Mouse (Mus musculus) layer of hippocampus, adult 8-10 months (tissue): Measurements from ENCODE around the gene Pmepa1. TPM values are rescaled to one million over a fixed set of nuclear protein-coding genes. Genes with fewer than 3 reads are reported as not detected.
A peak's percentile ranks its signal among the peaks of the same experiment; 100 is the strongest.

ENCODE experiments used
- DNase-seq, 2 experiments: peaks; one replicate each; pipeline ENCODE4 v3.0.0; 2022; ENCODE audit warnings: low spot score in 2 of 2
- total RNA-seq, 4 experiments: library from RNA; stranded (reverse); gene quantifications; 2 replicates each; pipeline ENCODE4 v1.2.4; 2022

The Pmepa1 gene
- total RNA-seq, 4 experiments from 2014 or later: 15.0 to 37.8 (median 25.3) TPM

- peak in 1 of 2 experiments; percentile 85 for DNase-seq
Observed at GRCm38 (mm10) chr2:173186047-173186943, 90.0 kb downstream of the Pmepa1 start.

- DNase-seq: no peak
Observed at GRCm38 (mm10) chr2:173185282-173185681, 91.1 kb downstream of the Pmepa1 start.

- DNase-seq: no peak
Observed at GRCm38 (mm10) chr2:173184475-173185080, 91.8 kb downstream of the Pmepa1 start.

- peak in 1 of 2 experiments; percentile 62 for DNase-seq
Observed at GRCm38 (mm10) chr2:173183836-173184460, 92.4 kb downstream of the Pmepa1 start.

GRCm38 (mm10) chr2:173183311-173183710, 93.0 kb downstream of the Pmepa1 start:
- DNase-seq: no peak

- no peak for DNase-seq
Observed at GRCm38 (mm10) chr2:173182796-173183195, 93.5 kb downstream of the Pmepa1 start.

GRCm38 (mm10) chr2:173181901-173182300, 94.4 kb downstream of the Pmepa1 start:
- no peak for DNase-seq

- DNase-seq: no peak
Observed at GRCm38 (mm10) chr2:173181486-173181885, 94.8 kb downstream of the Pmepa1 start.

GRCm38 (mm10) chr2:173180721-173181388, 95.5 kb downstream of the Pmepa1 start:
- DNase-seq: no peak

GRCm38 (mm10) chr2:173180026-173180425, 96.3 kb downstream of the Pmepa1 start:
- DNase-seq: no peak

GRCm38 (mm10) chr2:173179046-173179445, 97.3 kb downstream of the Pmepa1 start:
- peak in 1 of 2 experiments; percentile 2 for DNase-seq

GRCm38 (mm10) chr2:173177951-173178350, 98.4 kb downstream of the Pmepa1 start:
- no peak for DNase-seq

GRCm38 (mm10) chr2:173177481-173177880, 98.9 kb downstream of the Pmepa1 start:
- DNase-seq: peak in 1 of 2 experiments; percentile 1

- peak; percentile 2 to 3 for DNase-seq
Observed at GRCm38 (mm10) chr2:173175703-173176102, 100.6 kb downstream of the Pmepa1 start.

GRCm38 (mm10) chr2:173174569-173174968, 101.8 kb downstream of the Pmepa1 start:
- no peak for DNase-seq

Other genes with a start within 250 kb of the Pmepa1 start
- gene Ctcfl, start 157.0 kb downstream of the Pmepa1 start, total RNA-seq: not detected
- under 1 TPM in 1 of 4 experiments, not detected in 3; 0.11 TPM for gene Pck1, start 123.5 kb downstream of the Pmepa1 start, total RNA-seq
- 1 to 10 TPM in 2 of 4 experiments, not detected in 2; 1.5 to 2.5 TPM for gene Zbp1, start 57.6 kb downstream of the Pmepa1 start, total RNA-seq
- gene 1700021F07Rik, start 246.1 kb upstream of the Pmepa1 start, total RNA-seq: not detected